In the genomic region with DNA sequence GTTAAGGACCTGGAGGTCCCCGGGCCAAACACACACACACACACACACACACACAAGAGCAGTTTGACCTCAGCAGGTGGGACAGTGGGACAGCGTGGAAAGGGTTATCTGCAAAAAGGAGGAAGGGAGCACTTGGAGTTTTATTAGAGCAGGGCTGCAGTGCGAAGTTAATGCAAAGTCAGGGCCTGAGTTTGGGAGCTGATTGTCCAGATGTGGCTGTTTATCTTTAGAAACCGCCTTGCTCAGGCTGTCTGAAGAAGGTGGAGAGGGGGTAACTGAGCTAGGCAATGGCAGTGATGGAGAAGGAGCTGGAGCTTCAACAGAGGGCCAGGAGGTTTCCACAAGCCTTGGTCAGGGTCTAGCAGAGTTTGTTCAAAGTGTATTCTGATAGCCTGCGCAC, we compare ENCODE assay signal across 16 mouse cellular contexts.
"Had no signal": no experiment of that assay in that cellular context is flagged by ENCODE, and none has a peak within 500 bp of the region (broad histone marks: within the 10 kb centered on the region; RNA-seq: fewer than 3 reads in every experiment).

No protein-coding gene starts in this region.

- H3K27me3 ChIP-seq: kidney, embryonic 15.5 days; midbrain, embryonic 15.5 days; neural tube, embryonic 13.5 days had no signal

- H3K4me3 ChIP-seq: kidney, embryonic 15.5 days; left cerebral cortex, adult 2 months; limb, embryonic 10.5 days; midbrain, embryonic 15.5 days; neural tube, embryonic 13.5 days had no signal

- H3K9ac ChIP-seq: kidney, embryonic 15.5 days; lung, embryonic 14.5 days; midbrain, embryonic 15.5 days; neural tube, embryonic 13.5 days had no signal

- H3K4me2 ChIP-seq: kidney, embryonic 15.5 days; lung, embryonic 14.5 days; midbrain, embryonic 15.5 days; neural tube, embryonic 13.5 days had no signal

- H3K27ac ChIP-seq: kidney, embryonic 15.5 days; left cerebral cortex, adult 2 months; limb, embryonic 10.5 days; macrophage; midbrain, embryonic 15.5 days; neural tube, embryonic 13.5 days had no signal

- DNase-seq: kidney, adult 2 months; kidney, postnatal 14 days; lung, embryonic 14.5 days; lung, postnatal 10 days; retina, postnatal 1 day; right cerebral cortex, postnatal 4 days; spleen, adult 18-20 months; thymus, adult 2 months; thymus, postnatal 25 days had no signal

- H3K9me3 ChIP-seq: kidney, embryonic 15.5 days; limb, embryonic 10.5 days; midbrain, embryonic 15.5 days; neural tube, embryonic 13.5 days had no signal

- ATAC-seq: intestine, embryonic 16.5 days; midbrain, embryonic 15.5 days had no signal
